Comparison of ENCODE assay signal across 8 mouse cellular contexts in the genomic region with DNA sequence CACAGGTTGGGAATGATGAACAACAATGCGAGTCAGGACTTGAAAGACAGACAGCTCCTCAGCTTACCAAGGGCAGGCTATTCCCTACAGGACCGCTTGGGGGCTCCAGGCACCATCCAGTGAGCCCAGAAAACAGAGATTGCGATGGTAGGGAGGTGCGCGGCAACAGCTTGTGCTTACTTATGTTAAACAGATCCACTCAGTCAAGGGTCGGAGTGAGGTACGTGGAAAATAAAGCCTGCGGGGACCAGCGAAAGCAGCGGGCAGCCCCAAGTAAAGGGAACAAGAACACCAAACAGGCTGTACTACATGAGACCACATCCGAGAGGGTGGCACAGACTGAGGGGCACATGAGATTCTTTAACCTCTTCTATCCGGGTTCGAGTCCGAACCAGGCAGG. TPM values are rescaled to one million over a fixed set of nuclear protein-coding genes. Genes with fewer than 3 reads are reported as not detected.
A peak's percentile ranks its signal among the peaks of the same experiment; 100 is the strongest.
DNase-seq lines count a peak whose midpoint lies in the region; ATAC-seq and TF ChIP-seq lines count a peak whose summit lies in the region.

No protein-coding gene starts in this region.

- TF ChIP-seq CTCF in MEL (IDR thresholded peaks at IDR 0.05 in 2 of 3, conservative IDR thresholded peaks at IDR 0.05 in 1 of 3; ENCODE audit: control insufficient read depth in 1 of 3, insufficient read depth in 1 of 3, low read depth in 2 of 3, low read length in 3 of 3, poor library complexity in 1 of 3, severe bottlenecking in 1 of 3), result peak; percentile 85 to 88 (median 87)
- TF ChIP-seq CTCF in cerebellum, adult 2 months (IDR thresholded peaks at IDR 0.05; ENCODE audit: borderline replicate concordance, insufficient read depth, low read depth, low read length), result peak; percentile 95
- peak; percentile 99 for TF ChIP-seq CTCF in forebrain, postnatal 0 days (IDR thresholded peaks at IDR 0.05; ENCODE audit: low read depth)
- TF ChIP-seq CTCF in lung, postnatal 0 days (IDR thresholded peaks at IDR 0.05), result peak; percentile 99

- H3K4me2 ChIP-seq in forebrain, postnatal 0 days (ENCODE audit: low read depth), result peak overlapping the region; percentile 52
- peak overlapping the region; percentile 78 for H3K4me2 ChIP-seq in lung, postnatal 0 days (replicated peaks; ENCODE audit: low read depth, low read length)

- ATAC-seq in forebrain, postnatal 0 days, result peak; percentile 90
- peak; percentile 83 to 84 for ATAC-seq in hematopoietic stem cell, adult 5-6 weeks (replicated peaks in 1 of 2; ENCODE audit: insufficient read depth in 1 of 2, low FRiP score in 2 of 2, low TSS enrichment in 1 of 2, low read depth in 1 of 2, poor library complexity in 2 of 2, severe bottlenecking in 2 of 2)
- ATAC-seq in lung, postnatal 0 days, result peak; percentile 80

- no peaks in the 10 kb centered on the region for H3K9me3 ChIP-seq in MEL (replicated peaks; ENCODE audit: insufficient read depth, low read length)
- H3K9me3 ChIP-seq in forebrain, postnatal 0 days (ENCODE audit: low read length), result no peaks in the 10 kb centered on the region
- no peaks in the 10 kb centered on the region for H3K9me3 ChIP-seq in lung, postnatal 0 days (ENCODE audit: low read length)

- H3K79me2 ChIP-seq in MEL (ENCODE audit: control insufficient read depth, insufficient read depth, low read length, poor library complexity), result no peaks in the 10 kb centered on the region; the same call in 1 of the 2 replicates

- H3K27me3 ChIP-seq in MEL (ENCODE audit: control insufficient read depth in 1 of 2, insufficient read depth in 2 of 2, low read length in 2 of 2), result no peaks in the 10 kb centered on the region
- no peaks in the 10 kb centered on the region for H3K27me3 ChIP-seq in cerebellum, adult 2 months (ENCODE audit: control insufficient read depth, insufficient read depth, low read length)
- H3K27me3 ChIP-seq in forebrain, postnatal 0 days (ENCODE audit: insufficient read depth, low read length), result no peaks in the 10 kb centered on the region
- no peaks in the 10 kb centered on the region for H3K27me3 ChIP-seq in lung, postnatal 0 days (replicated peaks; ENCODE audit: insufficient read depth, low read length)

- DNase-seq in MEL (ENCODE audit: low read depth, low spot score), result peak; percentile 92
- DNase-seq in cerebellum, adult 2 months, result peak; percentile 90 to 93
- DNase-seq in forebrain, postnatal 0 days, result peak; percentile 94
- peak; percentile 87 for DNase-seq in layer of hippocampus, adult 9-11 months
- DNase-seq in lung, postnatal 0 days (ENCODE audit: low spot score), result peak; percentile 95
- DNase-seq in ovary, postnatal 14 days (ENCODE audit: low spot score), result peak; percentile 70
- peak; percentile 89 for DNase-seq in thymus, postnatal 14 days

- no peaks in the 10 kb centered on the region for H3K36me3 ChIP-seq in MEL (ENCODE audit: control insufficient read depth in 1 of 2, insufficient read depth in 2 of 2, low read length in 2 of 2)
- 0 out of 2 replicates have a peak, but pooled peaks cover 6% of the 10 kb centered on the region for H3K36me3 ChIP-seq in forebrain, postnatal 0 days (ENCODE audit: insufficient read depth)
- no peaks in the 10 kb centered on the region for H3K36me3 ChIP-seq in lung, postnatal 0 days (ENCODE audit: insufficient read depth, low read length)

- TF ChIP-seq RAD21 in MEL (IDR thresholded peaks at IDR 0.05; ENCODE audit: low read depth, low read length), result peak; percentile 86

- H3K9ac ChIP-seq in MEL (ENCODE audit: control insufficient read depth, low read depth, low read length, poor library complexity, severe bottlenecking), result peak overlapping the region; percentile 40
- peak overlapping the region; percentile 99 for H3K9ac ChIP-seq in forebrain, postnatal 0 days
- peak overlapping the region; percentile 79; the same call in 1 of the 2 replicates for H3K9ac ChIP-seq in lung, postnatal 0 days (replicated peaks; ENCODE audit: low read depth)

- no peaks in the 10 kb centered on the region; a peak in 1 of 4 replicates for H3K4me1 ChIP-seq in MEL (ENCODE audit: control insufficient read depth in 1 of 2, insufficient read depth in 2 of 2, low read length in 2 of 2)
- peaks cover 4% of the 10 kb centered on the region; the same call in 1 of the 2 replicates for H3K4me1 ChIP-seq in cerebellum, adult 2 months (ENCODE audit: control insufficient read depth, insufficient read depth, low read length)
- H3K4me1 ChIP-seq in forebrain, postnatal 0 days (ENCODE audit: insufficient read depth), result peaks cover 6% of the 10 kb centered on the region
- H3K4me1 ChIP-seq in lung, postnatal 0 days (ENCODE audit: insufficient read depth, low read depth, low read length), result peaks cover 9% of the 10 kb centered on the region; the same call in 1 of the 2 replicates

- no peak for TF ChIP-seq EP300 in MEL (IDR thresholded peaks at IDR 0.05; ENCODE audit: low read depth in 1 of 2, low read length in 2 of 2)
- no peak for TF ChIP-seq EP300 in lung, postnatal 0 days (IDR thresholded peaks at IDR 0.05)

- H3K4me3 ChIP-seq in MEL (ENCODE audit: control insufficient read depth in 1 of 2, insufficient read depth in 1 of 2, low read depth in 2 of 2, low read length in 2 of 2), result peak overlapping the region; percentile 76 to 98
- H3K4me3 ChIP-seq in cerebellum, adult 2 months (replicated peaks; ENCODE audit: insufficient read depth, low read depth, low read length), result peak overlapping the region; percentile 76
- peak overlapping the region; percentile 73 for H3K4me3 ChIP-seq in forebrain, postnatal 0 days (ENCODE audit: low read depth, low read length)
- peak overlapping the region; percentile 68 for H3K4me3 ChIP-seq in lung, postnatal 0 days (ENCODE audit: low read depth, low read length)

- no peak overlapping the region for H3K27ac ChIP-seq in MEL (ENCODE audit: control insufficient read depth, low read depth, low read length)
- H3K27ac ChIP-seq in cerebellum, adult 2 months (ENCODE audit: insufficient read depth, low read length), result peak overlapping the region; percentile 81
- peak overlapping the region; percentile 96 for H3K27ac ChIP-seq in forebrain, postnatal 0 days (ENCODE audit: low read depth, low read length)
- H3K27ac ChIP-seq in lung, postnatal 0 days (ENCODE audit: low read length), result peak overlapping the region; percentile 97

- TF ChIP-seq POLR2A in MEL (IDR thresholded peaks at IDR 0.05; ENCODE audit: control insufficient read depth in 1 of 2, insufficient read depth in 1 of 2, low read depth in 1 of 2, low read length in 2 of 2, poor library complexity in 1 of 2), result 0 out of 4 replicates have a peak, but pooled peaks of 1 of the 2 experiments have one; percentile 14
- peak; percentile 38; the same call in 1 of the 2 replicates for TF ChIP-seq POLR2A in cerebellum, adult 2 months (IDR thresholded peaks at IDR 0.05; ENCODE audit: borderline replicate concordance, insufficient read depth, low read length)

- WGBS in cerebellum, adult 2 months, result under 1% methylated on average over 14 of the region's 14 CpGs
- under 1% methylated on average over 14 of the region's 14 CpGs for WGBS in forebrain, postnatal 0 days
- under 1% methylated on average over 14 of the region's 14 CpGs for WGBS in lung, postnatal 0 days

RNA-seq across cellular contexts. Expression of gene Ppdpf, which starts 0.4 kb away (rescaled TPM):
- total RNA-seq in MEL (2012; rRNA removed), result 18.1 and 20.2 TPM in 2 replicates
- polyA plus RNA-seq in MEL (2012; ENCODE audit: insufficient read depth in 1 of 2, insufficient read length in 2 of 2, low read depth in 1 of 2, low replicate concordance in 2 of 2, missing spikeins in 1 of 2), result 10 to 100 TPM in 1 of 2 experiments, not detected in 1; 73.4 TPM
- polyA plus RNA-seq in cerebellum, adult 2 months (2012; rRNA removed), result 110 and 111 TPM in 2 replicates
- total RNA-seq in forebrain, postnatal 0 days (2014; rRNA removed), result 239 and 264 TPM in 2 replicates
- 402 and 447 TPM in 2 replicates for polyA plus RNA-seq in forebrain, postnatal 0 days (2015; fragmentation: Nextera tagmentation; extraction: Ambion mirVana)
- 128 and 168 TPM in 2 replicates for total RNA-seq in hematopoietic stem cell, adult 5-6 weeks (2017)
- polyA plus RNA-seq in lung, postnatal 0 days (2015; fragmentation: Nextera tagmentation; extraction: Ambion mirVana), result 261 and 262 TPM in 2 replicates

RNA-seq across cellular contexts. Expression of gene Ptk6, which starts 16.0 kb away (rescaled TPM):
- total RNA-seq in MEL (2012; rRNA removed), result not detected in 2 replicates
- not detected for polyA plus RNA-seq in MEL (2012; ENCODE audit: insufficient read depth in 1 of 2, insufficient read length in 2 of 2, low read depth in 1 of 2, low replicate concordance in 2 of 2, missing spikeins in 1 of 2)
- 0.03 and 0.07 TPM in 2 replicates for polyA plus RNA-seq in cerebellum, adult 2 months (2012; rRNA removed)
- total RNA-seq in forebrain, postnatal 0 days (2014; rRNA removed), result not detected in 2 replicates
- polyA plus RNA-seq in forebrain, postnatal 0 days (2015; fragmentation: Nextera tagmentation; extraction: Ambion mirVana), result not detected in 2 replicates
- total RNA-seq in hematopoietic stem cell, adult 5-6 weeks (2017), result not detected in 2 replicates
- polyA plus RNA-seq in lung, postnatal 0 days (2015; fragmentation: Nextera tagmentation; extraction: Ambion mirVana), result 0.23 and 0.25 TPM in 2 replicates

RNA-seq across cellular contexts. Expression of gene Srms, which starts 26.4 kb away (rescaled TPM):
- total RNA-seq in MEL (2012; rRNA removed), result not detected in 2 replicates
- polyA plus RNA-seq in MEL (2012; ENCODE audit: insufficient read depth in 1 of 2, insufficient read length in 2 of 2, low read depth in 1 of 2, low replicate concordance in 2 of 2, missing spikeins in 1 of 2), result under 1 TPM in 1 of 2 experiments, not detected in 1; 0.04 TPM
- polyA plus RNA-seq in cerebellum, adult 2 months (2012; rRNA removed), result 0.41 and 0.46 TPM in 2 replicates
- total RNA-seq in forebrain, postnatal 0 days (2014; rRNA removed), result 0.15 and 0.43 TPM in 2 replicates
- polyA plus RNA-seq in forebrain, postnatal 0 days (2015; fragmentation: Nextera tagmentation; extraction: Ambion mirVana), result 0.10 TPM in 1 of 2 replicates, not detected in the other
- total RNA-seq in hematopoietic stem cell, adult 5-6 weeks (2017), result 0.25 TPM in 1 of 2 replicates, not detected in the other
- polyA plus RNA-seq in lung, postnatal 0 days (2015; fragmentation: Nextera tagmentation; extraction: Ambion mirVana), result 2.5 and 2.6 TPM in 2 replicates

RNA-seq across cellular contexts. Expression of gene Eef1a2, which starts 29.8 kb away (rescaled TPM):
- total RNA-seq in MEL (2012; rRNA removed), result not detected in 2 replicates
- not detected for polyA plus RNA-seq in MEL (2012; ENCODE audit: insufficient read depth in 1 of 2, insufficient read length in 2 of 2, low read depth in 1 of 2, low replicate concordance in 2 of 2, missing spikeins in 1 of 2)
- polyA plus RNA-seq in cerebellum, adult 2 months (2012; rRNA removed), result 1,226 and 1,413 TPM in 2 replicates
- total RNA-seq in forebrain, postnatal 0 days (2014; rRNA removed), result 215 and 218 TPM in 2 replicates
- 12.8 and 17.5 TPM in 2 replicates for polyA plus RNA-seq in forebrain, postnatal 0 days (2015; fragmentation: Nextera tagmentation; extraction: Ambion mirVana)
- total RNA-seq in hematopoietic stem cell, adult 5-6 weeks (2017), result not detected in 2 replicates
- 0.14 and 0.20 TPM in 2 replicates for polyA plus RNA-seq in lung, postnatal 0 days (2015; fragmentation: Nextera tagmentation; extraction: Ambion mirVana)

RNA-seq across cellular contexts. Expression of gene Fndc11, which starts 33.2 kb away (rescaled TPM):
- total RNA-seq in MEL (2012; rRNA removed), result not detected in 2 replicates
- not detected for polyA plus RNA-seq in MEL (2012; ENCODE audit: insufficient read depth in 1 of 2, insufficient read length in 2 of 2, low read depth in 1 of 2, low replicate concordance in 2 of 2, missing spikeins in 1 of 2)
- polyA plus RNA-seq in cerebellum, adult 2 months (2012; rRNA removed), result 0.46 TPM in 1 of 2 replicates, not detected in the other
- total RNA-seq in forebrain, postnatal 0 days (2014; rRNA removed), result not detected in 2 replicates
- polyA plus RNA-seq in forebrain, postnatal 0 days (2015; fragmentation: Nextera tagmentation; extraction: Ambion mirVana), result 0.18 and 0.24 TPM in 2 replicates
- total RNA-seq in hematopoietic stem cell, adult 5-6 weeks (2017), result 0.63 TPM in 1 of 2 replicates, not detected in the other
- polyA plus RNA-seq in lung, postnatal 0 days (2015; fragmentation: Nextera tagmentation; extraction: Ambion mirVana), result 0.86 and 0.91 TPM in 2 replicates

Comparison
In these comparisons a context has a peak if more than half of its experiments do, and no peak if none do; other contexts are left out.
1. H3K9ac ChIP-seq: peak in every context shown above with its lines; median percentile 99 in forebrain, postnatal 0 days; 79 in lung, postnatal 0 days; 40 in MEL.